Mouse (Mus musculus) layer of hippocampus, adult 2 months (tissue): Measurements from ENCODE around the gene Clybl. TPM values are rescaled to one million over a fixed set of nuclear protein-coding genes. Genes with fewer than 3 reads are reported as not detected.

Source experiments
- DNase-seq, 2 experiments: peaks; one replicate each; pipeline ENCODE4 v3.0.0; 2022; ENCODE audit warnings: low spot score in 2 of 2
- H3K27ac ChIP-seq: fragments of 200-600 bp; 2 replicates; pipeline ENCODE4 v1.8.1; 2022
- H3K4me3 ChIP-seq: fragments of 200-600 bp; 2 replicates; pipeline ENCODE4 v1.8.1; 2022; ENCODE audit warnings: mild to moderate bottlenecking
- CTCF ChIP-seq: fragments of 200-600 bp; conservative IDR thresholded peaks from 2 replicates; pipeline ENCODE4 v1.8.1; 2022; ENCODE audit warnings: antibody characterized with exemption, mild to moderate bottlenecking, moderate library complexity
- total RNA-seq, 2 experiments: library from RNA; stranded (reverse); gene quantifications; 2 replicates each; pipeline ENCODE4 v1.2.3; 2021

Clybl gene
- total RNA-seq, 2 experiments from 2014 or later, result 26.2 to 28.9 TPM

GRCm38 (mm10) chr14:122179262-122179661, 2.2 kb upstream of the Clybl start:
- H3K4me3 ChIP-seq, result no peak overlapping the region
- peak in 1 of 2 experiments; percentile 25 for DNase-seq
- no peak; the same call in 1 of the 2 replicates for TF ChIP-seq CTCF
- H3K27ac ChIP-seq, result no peak overlapping the region

DNA sequence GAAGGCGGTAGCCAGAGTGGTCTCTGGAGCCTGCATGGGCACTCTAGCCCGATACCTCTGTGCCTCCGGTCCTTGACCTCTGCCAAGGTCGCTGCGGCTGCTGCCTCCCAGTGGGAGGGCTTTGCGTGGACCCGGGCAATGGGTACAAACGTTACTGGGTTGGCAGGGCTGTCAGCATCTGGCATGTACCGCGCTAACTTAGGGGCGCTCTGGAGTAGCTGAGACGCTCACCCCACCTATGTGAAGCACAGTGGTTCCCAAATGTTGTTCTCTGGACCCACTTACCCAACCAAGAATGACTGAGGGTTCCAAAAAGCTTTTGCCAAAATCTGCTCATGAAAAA, 282 bp downstream of the Clybl start:
- TF ChIP-seq CTCF, result peak; percentile 40
- Histone ChIP-seq H3K4me3 (peak overlapping the region; percentile 81), H3K27ac (peak overlapping the region; percentile 91)
- DNase-seq, result no peak

GRCm38 (mm10) chr14:122182220-122182619, 716 bp downstream of the Clybl start:
- Histone ChIP-seq H3K4me3 (peak overlapping the region; percentile 81), H3K27ac (no peak overlapping the region)
- TF ChIP-seq CTCF, result no peak
- no peak for DNase-seq

DNA sequence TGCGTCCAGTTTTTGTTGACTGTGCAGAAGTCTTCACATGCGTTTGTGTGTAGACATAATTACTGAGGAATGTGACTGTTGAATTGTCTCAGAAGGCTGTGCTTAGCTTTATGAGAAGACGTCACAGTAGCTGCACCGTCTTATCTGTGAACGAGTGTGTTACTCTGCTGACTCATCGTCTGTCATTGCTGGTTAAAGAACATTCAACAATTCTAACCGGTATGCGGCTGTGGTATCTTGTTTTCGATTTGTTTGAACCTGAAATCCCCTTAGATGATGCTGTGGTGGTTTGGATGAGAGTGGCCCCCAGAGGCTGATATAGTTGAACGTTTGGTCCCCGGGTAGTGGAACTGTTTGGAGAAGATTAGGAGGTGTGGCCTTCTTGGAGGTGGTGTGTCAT, 2.5 kb downstream of the Clybl start:
- DNase-seq, result no peak
- Histone ChIP-seq H3K27ac (no peak overlapping the region), H3K4me3 (no peak overlapping the region)
- no peak for TF ChIP-seq CTCF

GRCm38 (mm10) chr14:122188250-122188649, 6.7 kb downstream of the Clybl start:
- Histone ChIP-seq H3K4me3 (no peak overlapping the region), H3K27ac (no peak overlapping the region)
- no peak for TF ChIP-seq CTCF
- no peak for DNase-seq

- Histone ChIP-seq H3K27ac (0 out of 2 replicates have a peak overlapping the region, but pooled peaks have one; percentile 14), H3K4me3 (no peak overlapping the region)
- DNase-seq, result peak in 1 of 2 experiments; percentile 32
- no peak for TF ChIP-seq CTCF
Observed at GRCm38 (mm10) chr14:122189901-122190300, 8.4 kb downstream of the Clybl start.

GRCm38 (mm10) chr14:122190527-122190926, 9.0 kb downstream of the Clybl start:
- no peak for DNase-seq
- TF ChIP-seq CTCF, result no peak
- Histone ChIP-seq H3K4me3 (no peak overlapping the region), H3K27ac (no peak overlapping the region)

DNA sequence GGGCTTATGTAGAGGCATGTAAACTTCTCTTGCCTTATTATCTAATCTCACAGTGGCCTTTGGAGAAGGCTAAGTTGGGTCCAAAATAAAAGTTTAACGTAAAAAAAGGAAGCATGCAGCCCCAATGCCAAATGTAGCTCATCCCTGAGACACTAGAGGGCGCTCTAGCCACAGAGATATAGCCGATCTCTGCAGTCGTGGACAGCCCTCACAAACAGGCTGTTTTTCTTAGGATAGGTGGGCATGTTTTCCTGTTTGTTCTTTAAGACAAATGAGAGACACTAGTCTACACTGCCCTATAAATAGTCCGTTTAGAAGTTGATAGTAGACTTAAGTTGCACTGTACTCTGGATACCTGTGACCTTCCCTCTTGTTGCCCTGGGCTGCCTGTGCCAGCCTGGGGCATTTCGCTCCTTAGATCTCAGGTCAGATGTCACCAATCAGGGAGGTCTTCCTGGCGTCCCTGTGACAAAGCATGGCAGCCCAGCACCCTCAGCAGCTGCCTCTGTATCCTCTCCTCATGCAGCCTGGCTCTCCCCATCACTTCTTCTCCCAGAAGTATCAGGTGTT, 9.5 kb downstream of the Clybl start:
- H3K27ac ChIP-seq, result no peak overlapping the region
- TF ChIP-seq CTCF, result peak; percentile 98; the same call in 1 of the 2 replicates
- DNase-seq, result peak; percentile 47 to 75
- H3K4me3 ChIP-seq, result no peak overlapping the region

DNA sequence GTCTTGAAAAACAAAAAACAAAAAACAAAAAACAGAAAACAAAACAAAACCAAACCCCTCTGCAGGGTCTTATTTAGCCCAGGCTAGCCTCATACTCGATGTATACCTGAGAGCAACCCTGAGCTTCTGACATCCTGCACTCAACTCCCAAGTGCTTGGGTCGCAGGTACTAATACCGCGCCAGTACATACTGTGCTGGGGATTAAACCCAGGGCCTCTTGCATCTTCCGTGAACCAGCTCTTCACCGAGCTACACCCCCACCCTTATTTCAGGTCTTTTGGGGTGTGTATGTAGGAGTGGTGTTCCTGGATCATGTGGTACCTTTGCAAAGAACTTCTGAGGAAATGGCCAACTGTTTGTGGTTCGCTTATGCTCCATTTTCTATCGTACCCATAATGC, 13.1 kb downstream of the Clybl start:
- TF ChIP-seq CTCF, result no peak
- no peak for DNase-seq
- Histone ChIP-seq H3K4me3 (no peak overlapping the region), H3K27ac (no peak overlapping the region)

GRCm38 (mm10) chr14:122196851-122197250, 15.3 kb downstream of the Clybl start:
- Histone ChIP-seq H3K27ac (no peak overlapping the region), H3K4me3 (no peak overlapping the region)
- no peak for TF ChIP-seq CTCF
- DNase-seq, result no peak

DNA sequence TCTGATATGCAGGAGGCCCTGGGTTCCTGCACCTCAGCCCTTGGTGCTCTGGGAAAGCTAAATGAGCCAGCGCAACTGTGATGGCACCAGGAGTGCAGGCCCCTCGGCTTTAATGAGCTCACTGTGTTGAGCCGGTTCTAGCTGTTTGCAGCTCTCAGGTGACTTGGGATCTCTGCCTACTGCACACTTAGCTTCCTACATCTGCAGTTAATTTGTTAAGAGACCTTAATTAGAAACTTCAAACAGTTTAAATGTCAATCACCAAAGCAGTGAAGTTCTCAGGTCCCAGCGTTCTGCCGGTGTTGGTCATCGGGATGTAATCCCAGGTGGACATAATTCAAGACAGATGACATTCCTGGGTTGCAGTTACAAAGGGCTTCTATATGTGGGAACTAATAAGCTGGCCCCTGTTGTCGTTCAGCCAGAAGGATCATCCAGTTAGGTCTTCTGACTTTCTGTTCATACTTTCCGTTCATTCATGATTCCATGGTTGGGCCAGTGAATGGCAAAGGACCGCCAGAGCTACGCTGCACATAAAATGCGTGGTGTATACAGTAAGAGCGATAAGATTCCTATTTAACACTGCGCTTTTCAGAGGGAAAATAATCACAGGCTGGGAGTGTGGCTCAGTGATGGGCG, 18.9 kb downstream of the Clybl start:
- Histone ChIP-seq H3K4me3 (no peak overlapping the region), H3K27ac (no peak overlapping the region)
- TF ChIP-seq CTCF, result no peak
- DNase-seq, result no peak

GRCm38 (mm10) chr14:122209177-122209576, 27.7 kb downstream of the Clybl start:
- Histone ChIP-seq H3K27ac (no peak overlapping the region), H3K4me3 (no peak overlapping the region)
- no peak for DNase-seq
- no peak for TF ChIP-seq CTCF

GRCm38 (mm10) chr14:122213590-122213989, 32.1 kb downstream of the Clybl start:
- no peak for DNase-seq
- TF ChIP-seq CTCF, result no peak
- Histone ChIP-seq H3K4me3 (no peak overlapping the region), H3K27ac (no peak overlapping the region)

- no peak for DNase-seq
- Histone ChIP-seq H3K4me3 (no peak overlapping the region), H3K27ac (no peak overlapping the region)
- no peak for TF ChIP-seq CTCF
Observed at GRCm38 (mm10) chr14:122214126-122214525, 32.6 kb downstream of the Clybl start.
